Mouse (Mus musculus) megakaryocyte, embryonic 14.5 days (primary cell): ENCODE results near the gene Fam187a. TPM values are rescaled to one million over a fixed set of nuclear protein-coding genes. Genes with fewer than 3 reads are reported as not detected.

Source experiments
- H3K27me3 ChIP-seq: replicated peaks from 2 replicates; pipeline ENCODE3; 2012; ENCODE audit warnings: inconsistent platforms
- H3K36me3 ChIP-seq: replicated peaks from 2 replicates; pipeline ENCODE3; 2012; ENCODE audit warnings: low read length, inconsistent platforms, mixed read lengths
- H3K4me1 ChIP-seq: 2 replicates; pipeline ENCODE4 v1.6.1; 2012; ENCODE audit warnings: inconsistent platforms
- H3K4me3 ChIP-seq: replicated peaks from 2 replicates; pipeline ENCODE3; 2012; ENCODE audit warnings: moderate library complexity, mild to moderate bottlenecking, inconsistent platforms
- H3K9me3 ChIP-seq: 2 replicates; pipeline ENCODE4 v1.6.1; 2012; ENCODE audit warnings: inconsistent platforms
- FLI1 ChIP-seq: IDR thresholded peaks from 2 replicates; pipeline ENCODE4 v1.6.1; 2012; ENCODE audit warnings: low read length, inconsistent platforms, mixed read lengths
- GATA1 ChIP-seq: IDR thresholded peaks from 3 replicates; pipeline ENCODE4 v1.6.1; 2012; ENCODE audit warnings: mixed read lengths, low read length, inconsistent platforms, borderline replicate concordance
- polyA plus RNA-seq: library from polyadenylated mRNA; stranded (reverse); fragments of >175 nt; gene quantifications from 2 replicates; pipeline ENCODE4 v1.2.3, GENCODE M21; 2012; ENCODE audit warnings: low replicate concordance; ENCODE audit not compliant: insufficient read depth

Fam187a gene
- polyA plus RNA-seq, 1 experiment, result not detected

DNA sequence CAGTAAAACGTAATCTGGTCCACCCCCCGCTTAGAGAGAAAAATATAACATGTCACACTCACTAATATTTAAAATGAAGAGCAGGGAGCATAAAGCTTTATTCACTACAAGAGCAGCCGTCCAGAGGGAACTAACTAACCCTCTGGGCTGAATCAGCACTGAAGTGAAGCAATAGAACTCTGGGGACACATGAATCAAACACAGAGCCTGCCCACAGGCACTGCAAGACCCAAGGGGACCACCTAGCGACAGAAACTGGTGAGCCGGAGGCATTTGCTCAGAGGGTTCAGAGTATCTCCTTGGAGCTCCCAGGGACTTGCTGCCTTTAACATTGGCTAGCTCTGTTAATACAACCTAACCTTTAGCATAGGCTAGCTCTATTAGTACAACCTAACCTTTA, 5.1 kb downstream of the Fam187a start:
- peaks cover 16% of the 10 kb centered on the region for H3K4me1 ChIP-seq
- peaks cover 4% of the 10 kb centered on the region for H3K9me3 ChIP-seq
- no peak overlapping the region for H3K4me3 ChIP-seq
- no peak for TF ChIP-seq FLI1
- no peak for TF ChIP-seq GATA1
- H3K27me3 ChIP-seq, result peaks cover 85% of the 10 kb centered on the region
- H3K36me3 ChIP-seq, result no peaks in the 10 kb centered on the region

DNA sequence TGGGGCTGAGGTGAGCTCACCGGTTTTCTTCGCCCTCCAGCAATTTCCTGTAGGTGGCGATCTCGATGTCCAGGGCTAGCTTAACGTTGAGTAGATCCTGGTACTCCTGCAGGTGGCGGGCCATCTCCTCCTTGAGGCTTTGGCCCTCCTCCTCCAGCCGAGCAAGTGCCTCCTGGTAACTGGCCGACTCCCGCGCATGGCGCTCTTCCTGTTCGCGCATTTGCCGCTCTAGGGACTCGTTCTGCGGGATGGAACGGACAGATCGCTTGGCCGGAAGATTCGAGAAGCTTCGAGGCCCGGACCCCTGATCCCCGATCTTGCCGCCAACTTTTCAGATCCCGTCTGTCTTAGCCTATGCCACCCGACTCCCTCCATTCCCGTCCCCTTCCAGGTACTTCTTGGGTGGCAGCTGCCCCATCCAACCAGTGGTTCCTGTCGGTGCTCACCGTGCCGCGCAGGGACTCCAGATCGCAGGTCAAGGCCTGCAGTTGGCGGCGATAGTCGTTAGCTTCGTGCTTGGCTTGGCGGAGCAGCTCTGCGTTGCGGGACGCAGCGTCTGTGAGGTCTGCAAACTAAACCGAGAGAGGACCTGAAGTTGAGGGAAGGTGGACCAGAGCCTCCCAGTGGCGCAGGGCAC, 8.2 kb downstream of the Fam187a start:
- Histone ChIP-seq H3K9me3 (peaks cover 4% of the 10 kb centered on the region), H3K4me1 (peaks cover 27% of the 10 kb centered on the region), H3K4me3 (peak overlapping the region; percentile 87), H3K36me3 (no peaks in the 10 kb centered on the region), H3K27me3 (peaks cover 85% of the 10 kb centered on the region)
- no peak for TF ChIP-seq FLI1
- no peak for TF ChIP-seq GATA1

DNA sequence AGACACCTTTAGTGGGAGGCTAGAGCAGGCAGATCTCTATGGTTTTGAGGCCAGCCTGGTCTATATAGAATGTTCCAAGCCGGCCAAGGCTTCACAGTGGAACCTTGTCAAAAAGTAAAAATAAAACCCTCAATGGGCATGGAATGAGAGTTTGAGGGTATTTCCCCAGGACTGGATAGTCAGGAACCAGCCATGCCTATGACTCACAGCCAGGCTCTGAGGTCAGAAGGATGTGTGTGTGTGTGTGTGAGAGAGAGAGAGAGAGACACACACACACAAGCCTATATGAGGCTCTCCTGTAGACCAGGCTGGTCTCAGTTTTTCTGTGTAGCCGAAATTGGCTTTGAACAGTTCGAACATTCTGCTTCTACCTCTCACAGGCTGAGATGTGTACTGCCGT, 9.7 kb downstream of the Fam187a start:
- Histone ChIP-seq H3K27me3 (peaks cover 88% of the 10 kb centered on the region), H3K4me1 (peaks cover 24% of the 10 kb centered on the region), H3K9me3 (no peaks in the 10 kb centered on the region), H3K36me3 (no peaks in the 10 kb centered on the region), H3K4me3 (no peak overlapping the region)
- TF ChIP-seq FLI1 (no peak), GATA1 (no peak)

DNA sequence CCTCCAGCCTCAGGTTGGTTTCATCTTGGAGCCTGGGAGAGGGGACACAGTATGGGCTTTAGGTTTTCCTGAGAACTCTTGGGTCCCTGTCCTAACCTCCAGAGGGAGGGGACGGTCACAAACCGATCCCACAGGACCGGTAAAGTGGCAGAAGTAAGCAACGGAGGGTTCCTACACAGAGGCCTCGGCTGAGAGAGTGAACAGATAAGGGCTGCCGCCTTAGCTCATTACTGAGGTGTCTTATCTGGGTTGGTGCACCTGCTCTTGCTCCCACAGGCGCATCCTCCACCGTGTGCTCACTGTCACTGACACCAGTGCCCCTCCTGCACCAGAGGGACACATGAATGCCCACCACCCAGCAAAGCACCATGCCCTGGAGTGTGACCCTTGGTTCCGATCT, 10.8 kb downstream of the Fam187a start:
- H3K4me1 ChIP-seq, result peaks cover 28% of the 10 kb centered on the region
- H3K4me3 ChIP-seq, result no peak overlapping the region
- peaks cover 89% of the 10 kb centered on the region for H3K27me3 ChIP-seq
- TF ChIP-seq GATA1 (no peak), FLI1 (no peak)
- H3K36me3 ChIP-seq, result no peaks in the 10 kb centered on the region
- no peaks in the 10 kb centered on the region for H3K9me3 ChIP-seq

DNA sequence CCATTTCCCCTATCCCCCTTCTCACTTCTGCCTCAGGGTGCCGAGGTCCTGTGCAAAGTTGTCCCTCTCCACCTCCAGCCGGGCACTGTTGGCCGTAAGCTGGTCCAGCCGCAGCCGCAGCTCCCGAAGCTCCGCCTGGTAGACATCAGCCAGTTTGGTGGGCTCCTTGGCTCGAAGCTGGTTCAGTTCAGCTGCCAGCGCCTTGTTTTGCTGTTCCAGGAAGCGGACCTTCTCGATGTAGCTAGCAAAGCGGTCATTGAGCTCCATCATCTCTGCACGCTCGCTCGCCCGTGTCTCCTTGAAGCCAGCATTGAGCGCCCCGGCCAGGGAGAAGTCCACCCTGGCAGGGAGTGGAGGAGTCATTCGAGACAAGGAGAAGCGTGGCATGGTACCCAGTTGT, 11.7 kb downstream of the Fam187a start:
- no peaks in the 10 kb centered on the region for H3K36me3 ChIP-seq
- no peaks in the 10 kb centered on the region for H3K9me3 ChIP-seq
- H3K27me3 ChIP-seq, result peaks cover 89% of the 10 kb centered on the region
- TF ChIP-seq FLI1 (no peak), GATA1 (no peak)
- peaks cover 37% of the 10 kb centered on the region for H3K4me1 ChIP-seq
- no peak overlapping the region for H3K4me3 ChIP-seq

DNA sequence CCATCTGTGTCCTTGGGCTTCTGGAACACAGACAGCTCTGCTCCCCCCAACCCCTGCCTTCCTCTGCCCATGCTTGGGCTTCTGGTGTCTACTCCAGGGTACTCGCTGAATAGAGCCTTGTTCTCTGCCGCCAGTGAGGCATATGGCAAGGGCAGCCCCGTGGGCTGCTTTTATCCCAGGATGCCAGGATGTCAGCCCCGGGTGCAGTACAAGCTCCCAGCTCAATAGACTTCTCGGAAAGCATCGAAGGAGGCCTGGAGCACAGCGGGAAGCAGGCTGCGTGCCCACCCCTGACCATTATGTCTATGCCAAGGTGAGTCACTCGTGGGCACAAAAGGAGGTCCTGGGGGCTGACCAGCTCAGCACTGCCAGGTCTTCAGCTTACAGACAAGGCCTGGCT, 13.4 kb downstream of the Fam187a start:
- H3K36me3 ChIP-seq, result no peaks in the 10 kb centered on the region
- peaks cover 81% of the 10 kb centered on the region for H3K27me3 ChIP-seq
- no peak overlapping the region for H3K4me3 ChIP-seq
- no peaks in the 10 kb centered on the region for H3K9me3 ChIP-seq
- H3K4me1 ChIP-seq, result peaks cover 31% of the 10 kb centered on the region
- no peak for TF ChIP-seq GATA1
- TF ChIP-seq FLI1, result no peak

DNA sequence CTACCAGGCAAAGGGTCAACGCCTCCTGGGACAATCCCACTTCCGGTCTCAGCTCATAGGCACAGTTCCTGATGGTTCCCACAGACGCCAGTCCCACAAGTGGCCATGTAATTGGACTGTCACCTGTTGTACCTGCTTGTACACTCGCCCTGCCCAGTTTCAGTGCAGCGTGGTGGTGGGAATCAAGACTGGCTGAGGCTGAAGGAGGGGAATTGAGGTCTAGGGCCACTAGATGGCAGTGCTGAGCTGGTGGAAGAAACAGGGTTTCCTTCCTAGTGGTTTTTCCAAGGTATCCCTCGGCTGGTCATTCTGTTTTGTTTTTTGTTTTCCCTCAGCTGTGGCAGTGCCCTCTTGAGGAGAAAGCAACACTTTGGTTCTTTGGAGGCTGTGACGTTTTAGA, 15.8 kb downstream of the Fam187a start, which contains the start of gene Gfap:
TSS of gene Gfap (minus strand) at position 150 of the 400 bp plus-strand sequence.
- peaks cover 19% of the 10 kb centered on the region for H3K36me3 ChIP-seq
- H3K4me1 ChIP-seq, result peaks cover 21% of the 10 kb centered on the region
- no peaks in the 10 kb centered on the region for H3K9me3 ChIP-seq
- peak within 1 kb of the TSS; percentile 83 for H3K4me3 ChIP-seq
- TF ChIP-seq GATA1, result no peak
- no peak for TF ChIP-seq FLI1
- H3K27me3 ChIP-seq, result peaks cover 59% of the 10 kb centered on the region

DNA sequence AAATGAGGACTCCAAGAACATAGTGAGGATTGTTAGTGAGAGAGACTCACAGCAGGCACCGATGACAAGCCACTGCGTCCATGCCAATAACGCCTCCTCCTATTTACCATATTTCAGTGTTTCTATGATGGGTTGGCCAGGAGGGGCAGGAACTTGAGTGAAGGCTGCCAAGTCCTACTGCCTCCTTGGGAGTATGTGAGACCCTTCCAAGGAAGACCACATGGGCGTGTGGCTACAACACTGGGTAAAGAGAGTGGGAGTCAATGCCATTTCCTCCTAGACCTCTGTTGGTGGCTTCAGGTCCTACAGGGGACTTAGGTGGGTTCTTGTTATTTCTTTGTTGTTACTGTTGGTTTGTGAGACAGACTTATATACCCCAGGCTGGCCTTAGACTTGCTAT, 16.2 kb downstream of the Fam187a start:
- Histone ChIP-seq H3K4me3 (peak overlapping the region; percentile 31), H3K36me3 (peaks cover 24% of the 10 kb centered on the region), H3K4me1 (peaks cover 18% of the 10 kb centered on the region), H3K27me3 (peaks cover 55% of the 10 kb centered on the region), H3K9me3 (no peaks in the 10 kb centered on the region)
- no peak for TF ChIP-seq GATA1

DNA sequence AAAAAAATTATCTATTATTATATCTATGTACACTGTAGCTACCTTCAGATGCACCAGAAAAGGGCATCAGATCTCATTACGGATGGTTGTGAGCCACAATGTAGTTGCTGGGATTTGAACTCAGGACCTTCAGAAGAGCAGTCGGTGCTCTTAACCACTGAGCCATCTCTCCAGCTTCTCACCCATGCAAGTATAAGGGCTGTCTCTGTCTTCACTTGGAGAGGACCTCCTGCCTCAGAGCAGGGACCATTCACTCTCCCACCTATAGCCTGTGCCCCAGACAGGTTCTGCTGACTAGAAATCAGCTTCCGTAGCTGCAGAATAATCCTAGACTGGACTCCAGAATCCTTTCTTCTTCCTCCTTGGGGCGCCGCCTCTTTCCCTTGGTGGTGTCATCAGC, 17.1 kb downstream of the Fam187a start:
- no peaks in the 10 kb centered on the region for H3K9me3 ChIP-seq
- H3K36me3 ChIP-seq, result peaks cover 33% of the 10 kb centered on the region
- H3K4me1 ChIP-seq, result peaks cover 14% of the 10 kb centered on the region
- no peak for TF ChIP-seq FLI1
- TF ChIP-seq GATA1, result no peak
- H3K27me3 ChIP-seq, result peaks cover 45% of the 10 kb centered on the region
- H3K4me3 ChIP-seq, result no peak overlapping the region

DNA sequence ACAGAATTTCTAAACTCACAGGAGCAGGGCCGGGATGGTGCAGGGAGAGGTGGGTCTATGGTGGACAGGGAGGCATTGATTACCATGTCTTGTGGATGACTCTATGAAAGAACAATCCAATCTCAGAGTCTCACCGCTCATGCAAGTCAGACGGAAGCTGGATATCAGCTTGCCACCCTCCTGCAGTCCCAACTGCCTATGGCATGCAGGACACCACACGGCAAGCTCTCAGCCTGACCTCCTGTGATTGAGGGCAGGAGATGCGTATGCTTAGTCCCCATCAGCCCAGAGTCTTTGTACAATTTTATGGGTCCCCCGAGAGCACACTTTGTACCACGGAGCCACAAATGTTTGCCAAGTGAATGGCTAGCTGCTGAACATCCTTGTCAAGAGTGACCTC, 18.7 kb downstream of the Fam187a start:
- H3K27me3 ChIP-seq, result peaks cover 30% of the 10 kb centered on the region
- no peak for TF ChIP-seq GATA1
- no peak for TF ChIP-seq FLI1
- H3K9me3 ChIP-seq, result no peaks in the 10 kb centered on the region
- H3K36me3 ChIP-seq, result peaks cover 48% of the 10 kb centered on the region
- peaks cover 14% of the 10 kb centered on the region for H3K4me1 ChIP-seq
- no peak overlapping the region for H3K4me3 ChIP-seq
